Mouse (Mus musculus) liver, postnatal 0 days (tissue): Measurements from ENCODE around the gene F11r. TPM values are rescaled to one million over a fixed set of nuclear protein-coding genes. Genes with fewer than 3 reads are reported as not detected.

ENCODE experiments used
- ATAC-seq: fragments of 200-750 bp; cut with Nextera tagmentation; 2 replicates; pipeline ENCODE4 v1.8.0; 2017; ENCODE audit warnings: mild to moderate bottlenecking, moderate library complexity
- DNase-seq: peaks from one replicate; pipeline ENCODE4 v3.0.0-alpha.2; 2016
- H3K27ac ChIP-seq: fragments of 300-500 bp; sonication (generic); 2 replicates; pipeline ENCODE4 v1.5.1; 2014; ENCODE audit warnings: antibody characterized with exemption, moderate library complexity, mild to moderate bottlenecking, low read depth
- H3K27me3 ChIP-seq: fragments of 300-500 bp; sonication (generic); 2 replicates; pipeline ENCODE4 v1.6.1; 2014; ENCODE audit warnings: low read length, control low read depth, mixed read lengths; ENCODE audit not compliant: insufficient read depth
- H3K36me3 ChIP-seq: fragments of 300-500 bp; sonication (generic); replicated peaks from 2 replicates; pipeline ENCODE4 v1.6.1; 2014; ENCODE audit warnings: mild to moderate bottlenecking, control low read depth, low read length, moderate library complexity, mixed read lengths; ENCODE audit not compliant: insufficient read depth
- H3K4me1 ChIP-seq: fragments of 300-500 bp; sonication (generic); 2 replicates; pipeline ENCODE4 v1.6.1; 2014; ENCODE audit warnings: antibody characterized with exemption, mild to moderate bottlenecking, control low read depth; ENCODE audit not compliant: insufficient read depth
- H3K4me2 ChIP-seq: fragments of 300-500 bp; sonication (generic); 2 replicates; pipeline ENCODE4 v1.6.1; 2014; ENCODE audit warnings: low read depth, mild to moderate bottlenecking, low read length, moderate library complexity, mixed read lengths
- H3K4me3 ChIP-seq: fragments of 300-500 bp; sonication (generic); 2 replicates; pipeline ENCODE4 v1.5.1; 2014; ENCODE audit warnings: low read depth, low read length
- H3K9ac ChIP-seq: fragments of 300-500 bp; sonication (generic); replicated peaks from 2 replicates; pipeline ENCODE4 v1.6.1; 2014; ENCODE audit warnings: mild to moderate bottlenecking, moderate library complexity
- H3K9me3 ChIP-seq: fragments of 300-500 bp; sonication (generic); 2 replicates; pipeline ENCODE4 v1.6.1; 2016; ENCODE audit warnings: mild to moderate bottlenecking, control low read depth, low read length, mixed read lengths
- CTCF ChIP-seq: sonication (generic); IDR thresholded peaks from 2 replicates; pipeline ENCODE4 v1.5.1; 2016; ENCODE audit warnings: antibody characterized with exemption, low read depth
- EP300 ChIP-seq: IDR thresholded peaks from 2 replicates; pipeline ENCODE4 v1.6.1; 2016; ENCODE audit warnings: antibody characterized with exemption, low read depth, mild to moderate bottlenecking
- WGBS: fragments of 180-500 bp; shearing (Covaris S2); extraction: QIAGEN DNeasy Blood & Tissue Kit; methylation state at CpG from one replicate; pipeline ENCODE4 v1.1.7; 2014; ENCODE audit not compliant: insufficient replicate concordance; 5-methylcytosine and 5-hydroxymethylcytosine counted together
- polyA plus RNA-seq: library from polyadenylated mRNA; unstranded; fragments of >200 nt; fragmentation: Nextera tagmentation; extraction: Ambion mirVana; gene quantifications from 2 replicates; pipeline ENCODE4 v1.2.1, GENCODE M21; 2015

Gene F11r
- polyA plus RNA-seq, 1 experiment from 2014 or later: 57.9 TPM

DNA sequence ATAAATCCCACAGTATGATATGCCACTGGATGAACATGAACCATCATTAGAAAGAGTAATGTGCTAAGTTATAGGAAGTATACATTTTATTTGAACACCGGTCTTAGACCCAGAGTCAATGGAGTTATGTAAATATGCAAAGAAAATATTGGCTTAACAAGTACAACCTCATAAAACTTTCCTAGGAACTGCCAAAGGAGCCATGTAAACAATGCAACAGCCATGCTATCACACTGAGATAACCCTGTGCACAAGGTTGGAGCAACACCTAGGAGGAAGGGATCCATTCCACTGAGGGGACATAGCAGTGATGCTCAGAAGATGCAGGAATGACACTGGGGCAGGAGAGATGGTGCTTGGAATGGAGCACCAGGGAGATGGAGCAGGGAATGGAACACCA is 76.4 kb downstream of the F11r start:
- DNase-seq: no peak
- no peak overlapping the region for H3K4me2 ChIP-seq
- H3K36me3 ChIP-seq: no peaks in the 10 kb centered on the region
- H3K4me1 ChIP-seq: no peaks in the 10 kb centered on the region
- no peaks in the 10 kb centered on the region for H3K9me3 ChIP-seq
- no peaks in the 10 kb centered on the region for H3K27me3 ChIP-seq
- ATAC-seq: no peak
- no peak overlapping the region for H3K4me3 ChIP-seq
- no peak overlapping the region for H3K9ac ChIP-seq
- no peak for TF ChIP-seq EP300
- no peak for TF ChIP-seq CTCF
- no peak overlapping the region for H3K27ac ChIP-seq
- WGBS: 67% methylated on average over 1 of the region's 1 CpGs

Other genes with a start within 250 kb of the F11r start
- 6.7 and 8.2 TPM in 2 replicates for gene Pcp4l1, start 241.3 kb upstream of the F11r start, polyA plus RNA-seq
- 49.6 and 53.1 TPM in 2 replicates for gene Nr1i3, start 223.6 kb upstream of the F11r start, polyA plus RNA-seq
- 5.7 and 6.6 TPM in 2 replicates for gene Tomm40l, start 215.0 kb upstream of the F11r start, polyA plus RNA-seq
- gene Apoa2, start 212.5 kb upstream of the F11r start, polyA plus RNA-seq: 20,306 and 20,852 TPM in 2 replicates
- 171 and 176 TPM in 2 replicates for gene Fcer1g, start 203.2 kb upstream of the F11r start, polyA plus RNA-seq
- 0.41 and 0.51 TPM in 2 replicates for gene Adamts4, start 187.1 kb upstream of the F11r start, polyA plus RNA-seq
- 158 and 170 TPM in 2 replicates for gene Ndufs2, start 186.1 kb upstream of the F11r start, polyA plus RNA-seq
- 16.0 and 16.7 TPM in 2 replicates for gene B4galt3, start 167.2 kb upstream of the F11r start, polyA plus RNA-seq
- gene Ppox, start 156.3 kb upstream of the F11r start, polyA plus RNA-seq: 61.5 and 69.6 TPM in 2 replicates
- gene Usp21, start 149.5 kb upstream of the F11r start, polyA plus RNA-seq: 13.9 and 15.1 TPM in 2 replicates
- 58.1 and 59.6 TPM in 2 replicates for gene Ufc1, start 142.5 kb upstream of the F11r start, polyA plus RNA-seq
- gene Dedd, start 108.4 kb upstream of the F11r start, polyA plus RNA-seq: 16.4 and 17.7 TPM in 2 replicates
- gene Nit1, start 91.9 kb upstream of the F11r start, polyA plus RNA-seq: 73.4 and 74.6 TPM in 2 replicates
- 46.2 and 47.7 TPM in 2 replicates for gene Pfdn2, start 91.9 kb upstream of the F11r start, polyA plus RNA-seq
- 0.59 and 0.60 TPM in 2 replicates for gene Klhdc9, start 76.7 kb upstream of the F11r start, polyA plus RNA-seq
- 0.15 and 0.22 TPM in 2 replicates for gene Nectin4, start 67.4 kb upstream of the F11r start, polyA plus RNA-seq
- 5.6 and 7.0 TPM in 2 replicates for gene Arhgap30, start 48.6 kb upstream of the F11r start, polyA plus RNA-seq
- gene Usf1, start 26.2 kb upstream of the F11r start, polyA plus RNA-seq: 22.6 and 25.4 TPM in 2 replicates
- gene Tstd1, start 18.7 kb upstream of the F11r start, polyA plus RNA-seq: 36.5 and 37.8 TPM in 2 replicates
- 8.4 and 8.9 TPM in 2 replicates for gene Alyref2, start 65.9 kb downstream of the F11r start, polyA plus RNA-seq
- not detected in 2 replicates for gene Itln1, start 97.8 kb downstream of the F11r start, polyA plus RNA-seq
- gene Cd244a, start 121.7 kb downstream of the F11r start, polyA plus RNA-seq: 0.85 and 1.1 TPM in 2 replicates
- 1.4 and 2.2 TPM in 2 replicates for gene Ly9, start 169.9 kb downstream of the F11r start, polyA plus RNA-seq
- gene Slamf7, start 215.5 kb downstream of the F11r start, polyA plus RNA-seq: 5.7 and 6.1 TPM in 2 replicates
- gene Cd48, start 244.5 kb downstream of the F11r start, polyA plus RNA-seq: 17.2 and 17.9 TPM in 2 replicates